Mouse (Mus musculus): ENCODE results near the gene Dcun1d4. TPM values are rescaled to one million over a fixed set of nuclear protein-coding genes. Genes with fewer than 3 reads are reported as not detected.

Dcun1d4 gene
- polyA plus RNA-seq, 1 experiment from 2014 or later: 43.8 TPM

DNA sequence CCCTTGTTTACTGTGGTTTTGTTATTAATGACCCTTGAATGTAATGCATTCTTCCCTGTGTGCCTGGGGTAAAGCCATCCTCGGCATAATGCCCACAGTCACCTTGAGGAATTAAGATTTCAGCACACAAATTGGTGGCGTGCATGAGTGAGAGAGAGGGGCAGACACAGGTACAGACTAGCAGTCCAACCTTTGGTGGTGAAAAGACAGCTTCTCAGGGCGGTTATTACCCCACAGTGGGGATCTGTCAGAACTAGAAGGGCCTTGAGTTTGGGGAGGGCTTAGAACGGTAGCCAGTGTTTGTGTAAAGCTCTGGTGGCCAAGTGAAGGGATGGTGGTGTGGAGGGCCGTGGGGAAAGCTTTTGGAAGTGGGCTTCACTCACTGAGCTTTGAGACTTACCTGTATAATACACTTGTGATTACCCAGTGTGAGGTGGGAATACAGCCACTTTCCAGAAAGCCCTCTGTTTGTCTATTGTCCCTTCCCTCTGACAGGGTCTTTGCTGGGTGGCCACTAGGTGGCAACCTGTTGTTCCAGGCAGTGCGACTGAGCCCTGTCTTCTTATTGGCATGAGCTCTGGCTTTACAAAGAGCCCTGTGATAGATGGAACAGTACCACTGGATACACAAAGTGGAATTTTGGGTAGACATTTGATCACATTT, 59.2 kb downstream of the Dcun1d4 start:
- H3K4me3 ChIP-seq: no peak overlapping the region
- WGBS: 78% methylated on average over 6 of the region's 6 CpGs
- no peaks in the 10 kb centered on the region for H3K9me3 ChIP-seq (replicated peaks)
- DNase-seq (ENCODE audit: low spot score): peak; percentile 57
- H3K36me3 ChIP-seq: peaks cover 79% of the 10 kb centered on the region
- H3K27me3 ChIP-seq (ENCODE audit: low read depth, poor library complexity, severe bottlenecking): no peaks in the 10 kb centered on the region
- H3K4me1 ChIP-seq: peaks cover under 1% of the 10 kb centered on the region; the same call in 1 of the 2 replicates
- no peak overlapping the region for H3K27ac ChIP-seq

DNA sequence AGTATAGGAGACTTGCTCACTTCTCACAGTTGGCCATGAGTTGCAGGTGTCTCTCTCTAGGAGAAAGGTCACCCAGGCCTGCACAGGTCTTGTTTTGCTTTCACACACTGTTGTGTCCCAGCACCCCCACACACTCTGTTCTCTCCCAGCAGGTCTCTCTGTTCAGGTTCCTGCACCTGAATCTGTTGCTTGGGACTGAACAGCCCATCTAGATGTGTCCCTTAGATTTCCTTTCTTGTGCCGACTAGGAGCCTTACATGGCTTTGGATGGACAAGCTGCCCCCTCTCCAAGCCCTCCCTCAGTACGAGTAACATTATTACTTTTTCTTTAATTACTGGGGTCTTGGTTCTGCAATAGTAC, 59.7 kb downstream of the Dcun1d4 start:
- DNase-seq (ENCODE audit: low spot score): no peak
- Histone ChIP-seq H3K36me3 (peaks cover 79% of the 10 kb centered on the region), H3K4me3 (no peak overlapping the region), H3K27ac (no peak overlapping the region), H3K4me1 (peaks cover 5% of the 10 kb centered on the region), H3K27me3 (ENCODE audit: low read depth, poor library complexity, severe bottlenecking) (no peaks in the 10 kb centered on the region), H3K9me3 (replicated peaks) (no peaks in the 10 kb centered on the region)
- WGBS: 97% methylated on average over 2 of the region's 2 CpGs

DNA sequence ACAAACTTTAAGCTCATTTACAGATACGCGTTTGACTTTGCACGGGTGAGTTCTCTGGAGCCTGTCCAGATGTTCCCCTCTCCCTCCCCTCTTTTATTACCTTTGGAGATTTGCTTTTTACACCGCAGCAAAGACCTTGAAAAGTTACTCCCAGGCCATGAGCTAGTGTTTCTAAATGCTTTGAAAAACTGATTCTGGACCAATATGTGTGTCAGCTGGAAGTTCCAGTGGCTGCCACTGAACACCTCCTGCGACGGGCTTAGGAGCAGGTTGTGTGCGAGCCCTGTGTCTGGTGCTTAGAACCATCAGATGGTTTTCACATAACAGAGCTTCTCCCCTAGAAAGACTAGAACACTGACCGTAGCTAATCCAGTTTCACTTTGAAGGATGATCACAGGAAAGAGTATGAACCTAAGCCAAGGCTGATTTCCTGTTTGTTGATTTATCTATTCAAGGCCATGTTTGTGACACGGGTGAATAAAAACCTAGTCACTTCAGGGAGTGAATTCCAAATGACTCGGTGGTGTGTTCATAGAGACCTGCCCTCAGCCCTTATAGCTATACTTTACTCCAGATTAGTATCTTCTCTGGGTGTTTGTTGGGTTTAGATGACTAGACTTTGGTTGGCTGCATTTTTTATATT, 63.4 kb downstream of the Dcun1d4 start:
- Histone ChIP-seq H3K4me3 (no peak overlapping the region), H3K4me1 (peaks cover 8% of the 10 kb centered on the region), H3K27me3 (ENCODE audit: low read depth, poor library complexity, severe bottlenecking) (no peaks in the 10 kb centered on the region), H3K36me3 (peaks cover 71% of the 10 kb centered on the region), H3K27ac (no peak overlapping the region), H3K9me3 (replicated peaks) (no peaks in the 10 kb centered on the region)
- 79% methylated on average over 10 of the region's 10 CpGs for WGBS
- no peak for DNase-seq (ENCODE audit: low spot score)

DNA sequence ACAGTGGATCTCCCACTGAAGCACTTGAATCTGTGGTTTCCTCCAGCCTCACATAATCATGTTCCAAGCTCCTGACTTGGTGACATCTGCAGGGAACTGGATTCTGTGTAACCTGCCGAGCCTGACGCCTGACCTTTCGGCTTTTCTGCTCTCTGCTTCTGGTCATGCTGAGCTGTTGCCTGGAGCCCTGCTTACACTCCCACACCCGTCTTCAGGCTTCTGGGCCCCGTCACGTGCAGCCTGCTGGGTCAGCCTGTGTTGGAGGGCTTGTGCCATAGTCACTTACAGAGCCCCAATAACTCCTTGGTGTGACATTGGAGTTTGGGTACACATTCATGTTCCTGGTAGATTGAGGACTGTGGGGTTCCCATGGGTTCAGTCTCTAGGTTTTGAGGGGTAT, 64.8 kb downstream of the Dcun1d4 start:
- H3K4me3 ChIP-seq: no peak overlapping the region
- H3K36me3 ChIP-seq: peaks cover 78% of the 10 kb centered on the region
- no peak overlapping the region for H3K27ac ChIP-seq
- no peaks in the 10 kb centered on the region for H3K27me3 ChIP-seq (ENCODE audit: low read depth, poor library complexity, severe bottlenecking)
- H3K9me3 ChIP-seq (replicated peaks): no peaks in the 10 kb centered on the region
- 70% methylated on average over 6 of the region's 6 CpGs for WGBS
- no peak for DNase-seq (ENCODE audit: low spot score)
- H3K4me1 ChIP-seq: peaks cover 8% of the 10 kb centered on the region

DNA sequence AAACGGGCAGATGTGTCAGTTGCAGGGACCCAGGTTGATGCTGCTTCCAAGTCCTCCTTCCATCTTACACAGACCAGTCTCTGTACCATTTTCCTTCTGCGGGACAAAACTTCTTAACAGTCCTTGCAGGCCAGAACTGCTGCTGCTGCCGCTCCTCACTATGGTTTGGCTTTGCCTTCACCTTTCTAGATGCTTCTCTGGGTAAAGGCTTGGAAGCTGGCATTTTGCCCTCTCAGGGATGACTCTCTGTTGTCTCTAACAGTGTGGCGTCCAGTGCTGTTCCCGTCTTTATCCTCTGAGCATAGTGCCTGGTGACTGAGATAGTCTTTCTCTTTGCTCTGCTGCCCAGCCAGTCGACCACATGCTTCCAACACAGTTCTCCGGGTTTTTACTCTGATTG, 66.5 kb downstream of the Dcun1d4 start:
- DNase-seq (ENCODE audit: low spot score): no peak
- Histone ChIP-seq H3K4me1 (peaks cover 8% of the 10 kb centered on the region), H3K9me3 (replicated peaks) (no peaks in the 10 kb centered on the region), H3K36me3 (peaks cover 75% of the 10 kb centered on the region), H3K4me3 (no peak overlapping the region), H3K27me3 (ENCODE audit: low read depth, poor library complexity, severe bottlenecking) (no peaks in the 10 kb centered on the region), H3K27ac (no peak overlapping the region)
- WGBS: 91% methylated on average over 7 of the region's 7 CpGs

DNA sequence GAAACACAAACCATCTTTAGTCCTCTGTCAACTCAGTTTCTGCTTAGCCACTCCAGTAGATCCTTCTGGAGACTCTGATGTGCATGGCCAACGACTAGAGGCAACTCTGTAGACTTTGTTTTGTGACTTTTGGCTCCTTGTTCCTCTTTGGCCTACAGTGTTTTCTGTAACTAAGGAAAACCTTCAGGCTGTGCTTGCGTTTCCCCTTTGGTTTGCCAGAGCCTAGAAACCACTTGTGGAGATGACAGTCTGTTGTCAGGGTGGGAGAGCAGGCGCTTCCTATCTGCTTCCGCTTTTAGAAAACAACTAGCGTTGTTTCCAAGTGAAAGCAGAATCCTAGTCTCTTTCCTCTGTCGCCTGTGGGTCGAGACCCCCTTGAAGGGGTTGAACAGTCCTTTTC, 67.4 kb downstream of the Dcun1d4 start:
- H3K36me3 ChIP-seq: peaks cover 75% of the 10 kb centered on the region
- H3K9me3 ChIP-seq (replicated peaks): no peaks in the 10 kb centered on the region
- no peak overlapping the region for H3K4me3 ChIP-seq
- no peak for DNase-seq (ENCODE audit: low spot score)
- 94% methylated on average over 7 of the region's 7 CpGs for WGBS
- peaks cover 8% of the 10 kb centered on the region for H3K4me1 ChIP-seq
- no peaks in the 10 kb centered on the region for H3K27me3 ChIP-seq (ENCODE audit: low read depth, poor library complexity, severe bottlenecking)
- H3K27ac ChIP-seq: no peak overlapping the region

DNA sequence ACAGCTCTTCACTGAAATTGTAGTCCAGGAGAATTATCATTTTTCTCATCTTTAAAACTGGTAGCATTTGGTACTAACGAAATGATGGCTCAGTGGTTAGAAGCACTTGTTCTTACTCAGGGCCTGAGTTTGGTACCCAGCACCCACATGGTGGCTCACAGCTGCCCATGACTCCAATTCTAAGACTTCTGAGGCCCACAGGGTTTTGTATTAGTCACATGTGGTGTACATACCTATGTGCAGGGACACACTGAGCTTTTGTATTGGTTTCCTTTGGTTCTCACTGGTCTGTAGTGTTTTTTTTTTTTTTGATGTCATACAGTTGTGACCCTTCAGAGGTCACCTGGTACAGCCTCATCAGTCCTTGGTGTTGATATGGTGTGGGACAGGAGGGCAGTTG, 68.0 kb downstream of the Dcun1d4 start:
- no peaks in the 10 kb centered on the region for H3K27me3 ChIP-seq (ENCODE audit: low read depth, poor library complexity, severe bottlenecking)
- H3K4me1 ChIP-seq: peaks cover 8% of the 10 kb centered on the region
- H3K9me3 ChIP-seq (replicated peaks): no peaks in the 10 kb centered on the region
- H3K36me3 ChIP-seq: peaks cover 76% of the 10 kb centered on the region
- WGBS: 88% methylated on average over 1 of the region's 1 CpGs
- DNase-seq (ENCODE audit: low spot score): no peak
- no peak overlapping the region for H3K4me3 ChIP-seq
- no peak overlapping the region for H3K27ac ChIP-seq

DNA sequence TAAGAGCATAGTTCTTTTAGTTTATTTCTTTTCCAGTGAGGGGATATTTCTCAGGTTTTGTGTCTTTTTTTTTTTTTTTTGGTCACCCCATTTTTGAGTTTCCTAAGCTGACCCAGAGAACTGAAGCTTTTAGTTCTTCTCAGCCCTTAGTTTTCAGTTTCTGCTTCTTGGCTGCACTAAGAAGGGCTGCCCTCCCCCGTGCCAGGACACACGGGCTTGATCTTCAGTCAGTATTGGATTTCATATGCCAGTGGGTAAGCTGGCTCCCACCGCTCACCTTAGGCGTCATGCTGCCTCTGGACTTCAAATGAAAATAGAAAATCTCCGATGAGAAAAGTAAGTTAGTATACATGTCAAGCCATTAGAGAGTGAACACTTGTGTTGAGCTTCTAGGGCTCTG, 71.0 kb downstream of the Dcun1d4 start:
- WGBS: 91% methylated on average over 5 of the region's 5 CpGs

DNA sequence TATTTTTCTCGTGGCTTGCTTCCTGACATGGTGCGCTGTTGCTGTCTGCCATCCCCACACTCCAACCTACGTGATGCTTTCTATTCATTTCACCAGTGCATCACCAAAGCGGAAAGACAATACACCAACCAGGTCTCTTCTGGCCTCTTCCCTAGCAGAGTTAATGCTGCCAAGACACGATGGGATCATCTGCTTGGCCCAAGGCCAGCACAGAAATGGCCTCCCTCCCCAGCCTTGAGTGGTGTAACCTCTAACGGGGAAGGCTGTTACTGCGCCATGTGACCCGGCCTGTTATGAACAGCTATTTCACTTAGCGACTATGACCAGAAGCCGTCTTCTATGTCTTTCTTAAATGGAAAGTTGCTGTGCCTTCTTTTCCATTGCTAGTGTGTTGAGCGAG, 73.1 kb downstream of the Dcun1d4 start:
- Histone ChIP-seq H3K27ac (no peak overlapping the region), H3K27me3 (ENCODE audit: low read depth, poor library complexity, severe bottlenecking) (no peaks in the 10 kb centered on the region), H3K4me3 (no peak overlapping the region), H3K9me3 (replicated peaks) (no peaks in the 10 kb centered on the region), H3K36me3 (peaks cover 65% of the 10 kb centered on the region), H3K4me1 (no peaks in the 10 kb centered on the region)
- 95% methylated on average over 11 of the region's 11 CpGs for WGBS
- no peak for DNase-seq (ENCODE audit: low spot score)

More for the DNA sequence above, 71.0 kb downstream of the Dcun1d4 start:
- Histone ChIP-seq H3K36me3 (peaks cover 61% of the 10 kb centered on the region), H3K27ac (no peak overlapping the region), H3K4me1 (no peaks in the 10 kb centered on the region), H3K4me3 (no peak overlapping the region), H3K27me3 (ENCODE audit: low read depth, poor library complexity, severe bottlenecking) (no peaks in the 10 kb centered on the region), H3K9me3 (replicated peaks) (no peaks in the 10 kb centered on the region)
- DNase-seq (ENCODE audit: low spot score): no peak

DNA sequence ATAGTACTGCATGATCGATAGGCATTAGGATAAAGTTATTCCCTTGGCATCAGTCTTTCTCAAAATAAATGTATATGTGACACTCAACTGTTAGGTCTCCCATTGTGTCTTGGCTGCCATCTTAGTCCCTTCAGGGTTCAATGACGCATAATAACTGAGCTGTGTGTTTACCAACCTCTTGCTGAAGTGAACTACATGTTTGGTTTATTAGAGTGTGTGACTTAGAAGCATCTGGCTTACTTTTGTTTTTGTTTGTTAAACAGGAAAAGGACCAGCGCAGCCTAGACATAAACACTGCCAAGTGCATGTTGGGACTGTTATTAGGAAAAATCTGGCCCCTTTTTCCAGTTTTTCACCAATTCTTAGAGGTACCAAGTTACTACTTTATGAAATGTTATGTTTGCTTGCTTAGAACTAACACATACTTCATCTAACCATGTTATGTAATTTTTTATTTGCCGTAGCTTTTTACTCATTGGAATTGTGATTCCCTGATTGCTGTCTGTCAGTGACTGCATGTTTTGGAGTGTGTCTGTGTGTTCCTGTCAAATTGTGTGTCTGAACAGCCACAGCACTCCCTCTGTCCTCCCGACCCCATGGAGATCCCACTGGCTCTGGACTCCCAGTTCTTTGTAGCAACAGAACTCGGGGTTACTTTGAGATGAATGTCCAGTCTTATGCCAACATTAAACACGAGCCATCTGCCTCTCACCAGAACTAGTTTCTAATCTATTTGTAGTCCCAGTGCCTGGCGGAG, 74.5 kb downstream of the Dcun1d4 start:
- Histone ChIP-seq H3K4me3 (no peak overlapping the region), H3K36me3 (peaks cover 70% of the 10 kb centered on the region), H3K27ac (no peak overlapping the region), H3K9me3 (replicated peaks) (no peaks in the 10 kb centered on the region), H3K27me3 (ENCODE audit: low read depth, poor library complexity, severe bottlenecking) (no peaks in the 10 kb centered on the region), H3K4me1 (no peaks in the 10 kb centered on the region)
- 91% methylated on average over 8 of the region's 8 CpGs for WGBS
- no peak for DNase-seq (ENCODE audit: low spot score)

DNA sequence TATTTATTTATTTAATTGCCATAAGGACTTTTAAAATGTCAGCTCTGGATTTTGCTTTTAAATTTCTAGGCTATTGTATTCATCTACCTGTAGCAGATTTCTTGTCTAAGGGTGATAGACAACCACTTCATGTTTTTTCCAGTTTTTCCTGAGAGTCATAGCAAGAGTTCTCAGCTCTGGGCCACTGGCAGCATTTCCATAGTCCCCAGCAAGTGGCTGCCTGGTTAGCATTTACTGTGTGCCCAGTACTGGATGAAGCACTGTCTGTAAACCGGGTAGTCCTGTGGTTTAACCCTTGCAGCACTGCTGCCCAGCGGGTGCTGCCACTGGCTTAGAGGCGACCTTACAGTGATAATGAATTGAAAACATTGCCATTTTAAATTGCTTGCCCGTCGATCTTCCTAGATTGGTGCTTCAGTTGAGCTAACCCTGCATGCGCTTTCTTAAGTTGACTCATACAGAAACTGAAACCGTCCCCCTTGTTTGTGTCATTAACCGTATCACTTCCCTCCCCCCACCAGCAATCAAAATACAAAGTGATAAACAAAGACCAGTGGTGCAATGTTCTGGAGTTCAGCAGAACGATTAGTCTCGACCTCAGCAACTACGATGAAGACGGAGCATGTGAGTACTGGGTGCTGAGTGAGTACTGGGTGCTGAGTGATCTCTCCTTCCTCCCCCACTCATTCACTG, 76.1 kb downstream of the Dcun1d4 start:
- H3K27me3 ChIP-seq (ENCODE audit: low read depth, poor library complexity, severe bottlenecking): no peaks in the 10 kb centered on the region

DNA sequence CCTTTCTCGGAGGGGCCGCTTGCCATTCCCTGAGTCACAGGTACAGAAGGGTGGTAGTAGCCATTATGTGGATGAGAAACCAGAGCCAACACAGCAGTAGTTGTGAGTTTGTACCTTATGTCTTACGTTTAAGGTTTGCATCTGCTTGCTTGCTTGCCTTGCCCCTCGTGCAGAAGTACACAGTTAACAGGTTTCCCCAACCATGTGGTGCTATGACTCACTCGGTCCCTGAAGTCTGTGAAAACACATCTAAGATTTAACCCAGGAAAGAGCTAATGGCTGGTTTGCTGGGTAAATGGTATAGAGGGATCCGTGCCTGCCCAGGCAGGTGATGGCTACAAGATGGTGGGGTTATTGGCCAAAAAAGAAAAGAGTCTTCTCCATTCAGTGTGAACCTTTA, 78.0 kb downstream of the Dcun1d4 start:
- Histone ChIP-seq H3K27me3 (ENCODE audit: low read depth, poor library complexity, severe bottlenecking) (no peaks in the 10 kb centered on the region), H3K4me3 (no peak overlapping the region), H3K27ac (no peak overlapping the region), H3K36me3 (peaks cover 57% of the 10 kb centered on the region), H3K9me3 (replicated peaks) (no peaks in the 10 kb centered on the region), H3K4me1 (no peaks in the 10 kb centered on the region)
- DNase-seq (ENCODE audit: low spot score): no peak
- WGBS: 95% methylated on average over 6 of the region's 6 CpGs

More for the DNA sequence above, 76.1 kb downstream of the Dcun1d4 start:
- 84% methylated on average over 12 of the region's 12 CpGs for WGBS
- Histone ChIP-seq H3K4me1 (no peaks in the 10 kb centered on the region), H3K9me3 (replicated peaks) (no peaks in the 10 kb centered on the region), H3K27ac (no peak overlapping the region), H3K4me3 (no peak overlapping the region), H3K36me3 (peaks cover 70% of the 10 kb centered on the region)
- no peak for DNase-seq (ENCODE audit: low spot score)

DNA sequence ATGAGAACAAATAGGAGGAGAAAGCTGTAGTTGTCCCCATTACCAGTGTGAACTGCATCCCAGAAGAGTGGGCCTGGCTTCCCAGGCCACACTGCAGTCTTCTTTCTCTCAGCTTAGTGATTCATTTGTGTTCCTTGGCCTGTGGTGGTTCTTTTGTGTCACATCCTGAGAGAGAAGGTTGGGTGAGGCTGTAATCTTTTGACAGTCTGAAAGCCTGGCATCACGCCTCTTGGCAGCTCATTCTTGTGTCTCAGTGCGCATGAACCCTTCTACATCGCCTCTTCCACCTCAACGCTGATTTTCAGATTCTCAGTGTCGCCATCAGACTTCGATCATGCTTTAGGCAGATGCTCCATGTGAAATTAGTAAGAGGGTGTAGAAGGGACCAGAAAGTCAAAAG, 83.2 kb downstream of the Dcun1d4 start:
- no peaks in the 10 kb centered on the region for H3K4me1 ChIP-seq
- no peak overlapping the region for H3K4me3 ChIP-seq
- no peak overlapping the region for H3K27ac ChIP-seq
- 95% methylated on average over 6 of the region's 6 CpGs for WGBS
- peaks cover 24% of the 10 kb centered on the region for H3K36me3 ChIP-seq
- no peaks in the 10 kb centered on the region for H3K27me3 ChIP-seq (ENCODE audit: low read depth, poor library complexity, severe bottlenecking)
- DNase-seq (ENCODE audit: low spot score): no peak
- H3K9me3 ChIP-seq (replicated peaks): no peaks in the 10 kb centered on the region

Measured in limb, embryonic 10.5 days (tissue).